Mouse (Mus musculus) heart, postnatal 25 days (tissue): ENCODE measurements around the gene Mlf2. TPM values are rescaled to one million over a fixed set of nuclear protein-coding genes. Genes with fewer than 3 reads are reported as not detected.
"Not testable (repeated sequence)": the region's sequence is repeated elsewhere in the genome, so short reads cannot be mapped to it uniquely, and the experiment has no call there.

ENCODE experiments used
- DNase-seq: peaks from one replicate; pipeline ENCODE4 v3.0.0; 2022; ENCODE audit warnings: low spot score
- intact Hi-C: fragments of 180-260 bp; cut with DNase I; formaldehyde crosslinking; loops from one replicate; pipeline ENCODE4 v1.15.1; 2025
- total RNA-seq, 2 experiments: library from RNA; stranded (reverse); gene quantifications; 2 replicates each; pipeline ENCODE4 v1.2.3; 2021

Mlf2 gene
- total RNA-seq: 100 to 1,000 TPM; 205 to 207 TPM

- DNase-seq: peak; percentile 96
- intact Hi-C loops: loop anchor here (1.0 kb wide), 2 partner anchors 14 to 28 kb away; no protein-coding TSS in a partner anchor
Measured at GRCm38 (mm10) chr6:124930754-124931524, at the start of gene Mlf2. Gene Mlf2, plus strand, starts transcription at chr6:124931386.

- intact Hi-C loops: no loop called here
- no peak for DNase-seq
Measured at GRCm38 (mm10) chr6:124881821-124882220, 49.4 kb upstream of the Mlf2 start.

- no peak for DNase-seq
- intact Hi-C loops: no loop called here
Measured at GRCm38 (mm10) chr6:124883351-124883750, 47.8 kb upstream of the Mlf2 start.

DNA sequence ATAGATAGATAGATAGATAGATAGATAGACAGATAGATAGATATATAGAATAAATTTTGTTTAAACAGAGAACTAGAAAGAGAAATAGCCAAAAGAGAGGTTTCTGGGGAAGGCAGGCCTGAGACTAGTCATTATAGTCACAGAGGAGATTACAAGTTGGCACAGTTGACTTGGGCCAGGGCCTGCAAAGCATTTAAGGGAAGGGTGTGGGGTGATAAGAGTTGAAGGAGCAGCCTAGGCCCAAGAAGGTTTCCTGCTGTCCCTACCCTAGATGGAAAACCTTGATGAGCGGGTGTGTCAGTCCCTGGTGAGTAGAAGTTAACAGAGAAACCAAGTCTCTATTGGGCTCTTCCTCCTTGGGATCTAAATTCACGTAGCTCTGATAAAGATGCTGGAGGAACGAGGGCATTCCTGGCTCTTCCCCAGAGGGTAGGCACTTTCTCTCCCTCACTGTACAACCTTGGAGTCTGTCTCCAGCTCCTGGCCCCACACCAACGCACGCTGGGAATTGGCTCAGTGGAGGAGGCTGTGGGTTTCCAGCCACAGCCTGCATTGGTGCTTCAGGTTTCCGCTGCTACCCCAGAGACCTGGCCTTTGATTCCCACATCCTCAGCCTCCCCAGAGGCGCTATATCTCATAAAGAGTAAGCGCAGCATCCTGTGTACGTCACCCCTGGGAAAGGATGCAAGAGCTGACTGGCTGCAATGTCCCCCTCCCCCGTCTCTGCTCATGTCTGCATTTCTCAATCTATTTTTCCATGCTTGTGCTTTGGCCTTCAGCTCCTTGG lies 46.3 kb upstream of the Mlf2 start:
- intact Hi-C loops: no loop called here
- no peak for DNase-seq

GRCm38 (mm10) chr6:124885956-124886381 lies 45.2 kb upstream of the Mlf2 start:
- DNase-seq: no peak
- intact Hi-C loops: no loop called here

DNA sequence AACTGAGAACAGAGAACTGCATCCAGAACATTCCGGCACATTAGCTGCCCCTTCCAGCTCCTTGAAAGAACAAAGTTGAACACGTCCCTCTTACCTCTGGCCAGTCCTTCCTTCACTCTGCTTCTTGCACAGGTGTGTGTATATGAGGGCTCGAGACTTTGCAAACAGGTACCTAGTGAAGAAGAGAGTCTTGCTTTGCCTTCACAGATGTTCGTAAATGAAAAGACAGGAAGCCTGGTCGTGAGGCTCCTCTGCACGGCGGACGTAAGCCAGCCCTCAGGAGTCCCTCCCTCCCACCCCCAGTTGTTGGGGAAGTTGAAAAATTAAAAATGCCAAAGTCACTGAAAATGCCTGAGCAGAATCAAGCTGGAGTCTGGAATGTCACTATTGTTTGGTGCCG lies 43.2 kb upstream of the Mlf2 start, which contains the start of gene Cd4:
TSS of gene Cd4 (minus strand) at position 236 of the 400 bp plus-strand sequence.
- intact Hi-C loops: no loop called here
- DNase-seq: no peak

DNA sequence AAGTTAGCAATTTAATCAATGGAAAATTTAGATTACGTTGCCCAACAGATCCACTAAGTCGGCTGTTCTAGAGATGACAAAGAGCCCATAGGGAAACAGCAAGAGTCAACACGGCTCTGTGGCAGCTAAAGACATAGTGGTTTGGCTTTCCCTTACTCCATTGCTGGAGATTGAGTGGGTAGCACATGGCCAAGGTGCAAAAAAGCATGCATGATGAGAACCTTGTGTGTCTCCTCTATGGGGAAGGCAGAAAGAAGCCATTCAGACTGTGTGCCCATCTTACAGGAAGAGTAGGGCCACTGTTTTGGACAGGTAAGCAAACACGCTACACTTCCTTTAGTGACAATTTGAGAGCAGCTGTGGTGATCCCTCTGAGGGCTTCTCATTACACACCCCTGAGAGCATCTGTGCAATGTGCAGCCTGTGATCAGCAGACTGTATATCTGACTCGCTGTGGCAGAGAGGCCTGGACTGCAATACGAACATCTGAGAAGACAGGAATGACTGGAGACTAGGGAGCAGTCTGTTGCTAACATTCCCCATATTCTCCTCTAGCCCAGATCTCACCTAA lies 42.5 kb upstream of the Mlf2 start:
- intact Hi-C loops: no loop called here
- no peak for DNase-seq

- intact Hi-C loops: no loop called here
- DNase-seq: no peak
Measured at GRCm38 (mm10) chr6:124890997-124891396, 40.2 kb upstream of the Mlf2 start.

DNA sequence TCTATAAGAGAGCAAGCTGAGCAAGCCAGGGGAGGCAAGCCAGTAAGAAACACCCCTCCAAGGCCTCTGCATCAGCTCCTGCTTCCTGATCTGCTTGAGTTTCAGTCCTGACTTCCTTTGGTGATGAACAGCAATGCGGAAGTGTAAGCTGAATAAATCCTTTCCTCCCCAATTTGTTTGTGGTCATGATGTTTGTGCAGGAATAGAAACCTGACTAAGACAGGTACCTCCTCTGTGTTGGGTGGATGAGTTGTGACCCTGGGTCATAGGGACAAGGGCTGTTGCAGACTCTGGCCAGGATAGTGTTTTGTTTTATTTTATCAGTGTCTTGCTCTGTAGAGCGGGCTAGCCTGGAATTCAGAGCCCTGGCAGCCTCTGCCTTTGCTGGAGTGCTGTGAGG lies 37.1 kb upstream of the Mlf2 start:
- intact Hi-C loops, DNase-seq: not testable (repeated sequence)

- DNase-seq: no peak
- intact Hi-C loops: no loop called here
Measured at GRCm38 (mm10) chr6:124898359-124898758, 32.8 kb upstream of the Mlf2 start.

GRCm38 (mm10) chr6:124900056-124900800 lies 31.0 kb upstream of the Mlf2 start:
- intact Hi-C loops: loop anchor here (5.0 kb wide), 1 partner anchor 132 kb away; no protein-coding TSS in a partner anchor
- DNase-seq: no peak

DNA sequence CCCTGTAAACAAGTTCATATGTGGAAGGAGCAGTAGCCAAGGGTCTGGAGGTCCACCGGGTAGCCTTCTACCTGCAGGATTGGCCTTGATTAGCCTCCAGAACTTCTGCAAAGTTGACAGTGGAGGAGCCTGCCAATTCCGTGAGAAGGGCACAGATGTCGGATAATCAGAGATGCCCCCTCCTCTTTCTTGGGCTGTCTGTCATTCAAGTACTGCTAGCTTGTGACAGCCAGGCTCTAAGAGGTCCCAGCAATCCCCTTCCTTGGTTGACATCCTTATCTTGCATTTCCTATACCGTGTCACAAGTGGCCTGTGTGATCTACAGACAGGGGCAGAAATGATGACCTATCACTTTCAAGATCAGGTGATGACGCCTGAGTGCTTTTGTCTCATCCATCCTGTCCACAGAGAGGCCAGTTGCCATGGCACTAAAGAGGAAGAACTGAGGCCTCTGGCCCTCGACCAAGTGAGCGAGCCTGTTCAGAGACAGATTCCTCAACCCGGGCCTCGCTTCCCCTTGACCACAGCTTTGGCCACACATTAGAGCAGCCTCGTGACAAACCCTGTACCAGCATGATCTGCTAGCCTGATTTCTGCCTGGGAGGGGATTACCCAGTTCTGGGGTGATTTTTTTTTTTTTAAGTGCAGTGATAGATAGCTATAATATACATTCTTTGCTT lies 30.2 kb upstream of the Mlf2 start:
- DNase-seq: no peak
- intact Hi-C loops: loop anchor here (5.0 kb wide), 1 partner anchor 131 kb away; no protein-coding TSS in a partner anchor

DNA sequence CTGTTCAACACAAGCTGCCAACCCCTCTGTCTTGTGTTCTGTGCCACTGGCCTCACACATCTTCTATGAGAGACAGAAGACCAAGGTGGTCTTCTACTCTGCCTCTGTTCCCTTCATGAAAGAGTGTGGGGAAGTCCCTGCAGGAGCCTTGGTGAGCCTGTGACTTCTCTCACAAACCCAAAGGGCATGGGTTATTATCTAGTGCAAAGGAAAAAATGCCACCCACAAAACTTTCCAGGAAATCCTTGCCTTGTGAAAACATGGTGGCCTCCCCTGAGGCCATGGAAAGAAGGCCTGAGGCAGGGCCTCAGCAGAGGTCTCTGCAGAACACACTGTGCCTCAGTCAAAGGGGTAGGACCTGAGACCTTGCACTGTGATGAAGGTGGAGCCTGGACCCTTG lies 29.3 kb upstream of the Mlf2 start:
- intact Hi-C loops: loop anchor here (2.0 to 5.0 kb wide), 2 partner anchors 39 to 130 kb away; partner anchors contain the start of gene Gpr162
- no peak for DNase-seq

GRCm38 (mm10) chr6:124903580-124904151 lies 27.5 kb upstream of the Mlf2 start:
- intact Hi-C loops: loop anchor here (1.0 to 5.0 kb wide), 5 partner anchors 27 to 181 kb away; partner anchors contain the start of gene Gpr162
- peak; percentile 86 for DNase-seq

GRCm38 (mm10) chr6:124904161-124904981 lies 26.8 kb upstream of the Mlf2 start:
- peak; percentile 51 for DNase-seq
- intact Hi-C loops: loop anchor here (1.0 to 5.0 kb wide), 2 partner anchors 128 to 180 kb away; no protein-coding TSS in a partner anchor

DNA sequence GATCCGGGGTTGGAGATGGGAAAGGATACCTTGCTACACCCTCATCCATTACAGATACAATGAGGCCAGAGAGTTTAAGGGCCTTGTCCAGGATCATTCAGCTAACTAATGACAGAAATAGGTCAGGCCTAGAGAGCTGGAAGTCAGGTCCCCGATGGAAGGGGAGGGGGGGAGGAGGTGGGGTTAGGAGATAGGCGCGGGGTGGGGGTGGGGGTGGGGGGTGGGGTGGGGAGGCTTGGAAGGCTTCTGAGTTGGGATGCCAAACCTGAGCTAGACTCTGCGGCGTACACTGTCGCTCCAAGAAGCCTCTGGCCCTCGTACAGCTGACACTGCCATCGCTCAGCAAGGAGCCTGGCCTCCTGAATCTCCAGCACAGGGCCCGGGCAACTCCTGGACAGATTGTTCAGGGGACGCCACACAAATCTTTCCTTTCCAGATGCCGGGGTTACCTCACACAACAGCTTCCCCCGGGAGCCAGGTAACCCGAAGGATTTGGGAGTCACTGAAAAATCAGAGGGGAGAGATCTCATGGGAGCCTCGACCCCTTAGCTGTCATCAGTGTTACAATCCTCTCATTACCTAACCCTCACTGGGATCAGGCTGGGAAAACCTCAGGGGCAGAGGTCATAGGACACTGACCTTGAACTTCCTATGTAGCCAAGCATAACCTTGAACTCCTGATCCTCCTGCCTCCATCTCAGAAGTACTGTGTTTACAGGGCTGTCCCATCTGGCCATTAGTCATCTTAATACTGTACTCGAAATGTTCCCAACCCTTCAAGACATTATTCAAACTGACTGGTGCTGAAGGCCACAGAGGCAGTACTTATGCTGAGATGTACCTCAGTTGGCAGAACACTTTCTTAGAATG lies 26.0 kb upstream of the Mlf2 start:
- no peak for DNase-seq
- intact Hi-C loops: loop anchor here (1.0 to 5.0 kb wide), 2 partner anchors 127 to 179 kb away; no protein-coding TSS in a partner anchor

GRCm38 (mm10) chr6:124907767-124908166 lies 23.4 kb upstream of the Mlf2 start:
- intact Hi-C loops: no loop called here
- DNase-seq: no peak
